Mouse (Mus musculus) heart, embryonic 11.5 days (tissue): Measurements from ENCODE around the gene Sap18. TPM values are rescaled to one million over a fixed set of nuclear protein-coding genes. Genes with fewer than 3 reads are reported as not detected.

ENCODE experiments used
- ATAC-seq: fragments of 200-750 bp; cut with Nextera tagmentation; replicated peaks from 2 replicates; pipeline ENCODE4 v1.8.0; 2017; ENCODE audit warnings: moderate library complexity; ENCODE audit not compliant: insufficient number of reproducible peaks, low FRiP score, low TSS enrichment
- H3K27ac ChIP-seq: fragments of 300-500 bp; sonication (generic); 2 replicates; pipeline ENCODE4 v1.5.1; 2014; ENCODE audit warnings: mild to moderate bottlenecking, low read depth, low read length
- H3K27me3 ChIP-seq: fragments of 300-500 bp; sonication (generic); 2 replicates; pipeline ENCODE4 v1.6.1; 2014; ENCODE audit warnings: mild to moderate bottlenecking, low read length, mixed read lengths; ENCODE audit not compliant: control insufficient read depth, insufficient read depth
- H3K36me3 ChIP-seq: fragments of 300-500 bp; sonication (generic); 2 replicates; pipeline ENCODE4 v1.6.1; 2014; ENCODE audit warnings: mild to moderate bottlenecking, low read length, moderate library complexity, mixed read lengths; ENCODE audit not compliant: control insufficient read depth, insufficient read depth
- H3K4me1 ChIP-seq: fragments of 300-500 bp; sonication (generic); 2 replicates; pipeline ENCODE4 v1.6.1; 2014; ENCODE audit warnings: low read length; ENCODE audit not compliant: control insufficient read depth, insufficient read depth
- H3K4me2 ChIP-seq: fragments of 300-500 bp; sonication (generic); 2 replicates; pipeline ENCODE4 v1.6.1; 2014; ENCODE audit warnings: mild to moderate bottlenecking, moderate library complexity
- H3K4me3 ChIP-seq: fragments of 300-500 bp; sonication (generic); 2 replicates; pipeline ENCODE4 v1.5.1; 2014; ENCODE audit warnings: low read depth, low read length
- H3K9ac ChIP-seq: fragments of 300-500 bp; sonication (generic); 2 replicates; pipeline ENCODE4 v1.6.1; 2014; ENCODE audit warnings: mild to moderate bottlenecking, low read depth, low read length, moderate library complexity
- H3K9me3 ChIP-seq: fragments of 300-500 bp; sonication (generic); replicated peaks from 2 replicates; pipeline ENCODE4 v1.6.1; 2016; ENCODE audit warnings: low read length; ENCODE audit not compliant: control insufficient read depth
- WGBS: fragments of 180-500 bp; shearing (Covaris S2); extraction: QIAGEN DNeasy Blood & Tissue Kit; methylation state at CpG from one replicate; pipeline ENCODE4 v1.1.7; 2014; ENCODE audit not compliant: insufficient replicate concordance; 5-methylcytosine and 5-hydroxymethylcytosine counted together
- polyA plus RNA-seq: library from polyadenylated mRNA; unstranded; fragments of >200 nt; fragmentation: Nextera tagmentation; extraction: Ambion mirVana; gene quantifications from 2 replicates; pipeline ENCODE4 v1.2.1, GENCODE M21; 2014

The Sap18 gene
- polyA plus RNA-seq, 1 experiment from 2014 or later, result 19.5 TPM

DNA sequence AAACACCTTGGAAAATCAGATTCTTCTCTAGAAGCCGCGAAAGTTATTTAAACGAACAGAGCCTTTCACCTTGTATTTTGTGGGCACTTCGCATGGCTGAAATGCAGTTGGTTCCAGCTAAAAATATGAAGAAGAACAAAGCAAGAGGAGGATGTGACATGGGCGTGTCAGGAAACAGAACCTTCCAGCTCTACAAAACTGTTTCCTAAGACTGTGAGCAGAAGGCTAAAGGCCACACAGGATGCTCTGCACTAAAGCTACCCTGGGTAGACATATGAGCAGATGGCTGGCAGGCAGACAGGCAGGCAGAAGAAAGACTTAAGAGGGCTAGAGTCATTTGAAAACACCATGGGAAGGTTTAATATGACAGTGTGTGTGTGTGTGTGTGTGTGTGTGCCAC lies 28.9 kb upstream of the Sap18 start:
- Histone ChIP-seq H3K4me2 (no peak overlapping the region), H3K9me3 (no peaks in the 10 kb centered on the region), H3K4me1 (no peaks in the 10 kb centered on the region), H3K27me3 (no peaks in the 10 kb centered on the region), H3K9ac (no peak overlapping the region), H3K27ac (no peak overlapping the region), H3K36me3 (no peaks in the 10 kb centered on the region), H3K4me3 (no peak overlapping the region)
- 94% methylated on average over 5 of the region's 5 CpGs for WGBS
- ATAC-seq, result no peak

DNA sequence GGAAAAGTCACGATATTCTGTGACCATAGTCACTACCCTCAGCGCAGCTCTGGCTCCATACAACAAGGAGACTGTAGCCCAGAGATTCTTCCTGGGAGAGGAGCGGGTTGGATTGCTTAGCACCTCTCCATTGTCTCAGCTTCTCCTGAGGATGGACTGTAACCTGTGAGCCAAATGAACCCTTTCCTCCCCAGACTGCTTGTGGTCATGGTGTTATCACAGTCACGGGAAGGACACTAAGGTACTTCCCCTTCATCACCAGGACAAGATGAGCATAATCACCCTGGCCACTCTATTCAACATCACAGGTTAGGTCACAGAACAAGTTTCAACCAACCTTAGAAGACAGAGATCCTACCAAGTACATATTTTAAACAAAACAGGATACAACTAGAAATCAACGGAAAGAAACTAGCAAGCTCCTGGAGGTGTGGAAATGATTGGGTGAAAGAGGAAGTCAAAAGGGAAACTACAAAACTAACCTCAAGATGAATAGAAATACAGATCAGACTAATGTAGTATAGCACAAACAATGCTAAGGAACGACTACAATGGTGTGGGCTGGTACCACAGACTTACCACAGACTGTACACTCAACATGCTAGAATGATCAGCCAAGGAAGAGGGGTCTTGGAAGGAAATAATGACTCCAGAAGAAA lies 25.7 kb upstream of the Sap18 start:
- 71% methylated on average over 6 of the region's 6 CpGs for WGBS
- Histone ChIP-seq H3K4me1 (no peaks in the 10 kb centered on the region), H3K4me2 (no peak overlapping the region), H3K36me3 (no peaks in the 10 kb centered on the region), H3K27me3 (no peaks in the 10 kb centered on the region), H3K9ac (no peak overlapping the region), H3K4me3 (no peak overlapping the region), H3K9me3 (no peaks in the 10 kb centered on the region), H3K27ac (no peak overlapping the region)
- no peak for ATAC-seq

DNA sequence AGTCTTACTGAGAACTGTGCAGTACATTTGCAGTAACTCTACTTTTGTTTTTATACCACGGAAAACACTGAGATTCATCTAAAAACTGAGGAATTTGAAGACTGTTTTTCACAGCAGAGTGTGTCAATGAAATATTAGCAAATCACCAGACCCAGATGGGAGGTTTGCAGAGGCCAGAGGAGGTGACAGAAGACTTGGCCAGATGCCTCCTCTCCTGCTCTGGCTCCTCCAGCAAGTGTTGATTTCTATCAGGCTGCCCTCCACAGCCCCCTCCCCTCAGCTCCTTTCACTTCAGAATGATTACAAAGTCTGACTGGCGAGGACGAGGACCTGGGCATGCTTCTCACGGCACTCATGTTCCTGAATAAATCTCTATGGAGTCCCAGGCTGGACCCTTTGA lies 10.6 kb upstream of the Sap18 start:
- Histone ChIP-seq H3K27ac (no peak overlapping the region), H3K4me2 (no peak overlapping the region), H3K4me1 (no peaks in the 10 kb centered on the region), H3K27me3 (no peaks in the 10 kb centered on the region), H3K9ac (no peak overlapping the region), H3K9me3 (no peaks in the 10 kb centered on the region), H3K4me3 (no peak overlapping the region), H3K36me3 (no peaks in the 10 kb centered on the region)
- 51% methylated on average over 4 of the region's 4 CpGs for WGBS
- ATAC-seq, result no peak

DNA sequence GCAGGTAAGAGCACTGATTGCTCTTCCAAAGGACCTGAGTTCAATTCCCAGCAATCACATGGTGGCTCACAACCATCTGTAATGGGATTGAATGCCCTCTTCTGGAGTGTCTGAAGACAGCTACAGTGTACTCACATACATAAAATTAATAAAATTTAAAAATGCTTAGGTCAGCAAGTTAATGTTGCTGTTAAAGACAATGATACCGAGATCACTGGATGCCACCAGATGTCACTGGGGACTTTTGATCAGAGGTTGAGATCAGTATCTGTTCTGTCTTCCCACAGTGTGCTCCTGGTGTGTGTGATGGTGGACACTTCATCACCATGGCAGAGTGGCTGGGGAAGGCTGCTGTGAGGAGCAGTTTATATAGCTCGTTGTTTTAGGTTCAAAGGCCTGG lies 8.7 kb upstream of the Sap18 start:
- no peak overlapping the region for H3K27ac ChIP-seq
- ATAC-seq, result no peak
- no peak overlapping the region for H3K4me3 ChIP-seq
- H3K4me1 ChIP-seq, result no peaks in the 10 kb centered on the region
- H3K36me3 ChIP-seq, result no peaks in the 10 kb centered on the region
- H3K4me2 ChIP-seq, result no peak overlapping the region
- no peaks in the 10 kb centered on the region for H3K9me3 ChIP-seq
- WGBS, result 72% methylated on average over 2 of the region's 2 CpGs
- H3K27me3 ChIP-seq, result no peaks in the 10 kb centered on the region
- H3K9ac ChIP-seq, result no peak overlapping the region

DNA sequence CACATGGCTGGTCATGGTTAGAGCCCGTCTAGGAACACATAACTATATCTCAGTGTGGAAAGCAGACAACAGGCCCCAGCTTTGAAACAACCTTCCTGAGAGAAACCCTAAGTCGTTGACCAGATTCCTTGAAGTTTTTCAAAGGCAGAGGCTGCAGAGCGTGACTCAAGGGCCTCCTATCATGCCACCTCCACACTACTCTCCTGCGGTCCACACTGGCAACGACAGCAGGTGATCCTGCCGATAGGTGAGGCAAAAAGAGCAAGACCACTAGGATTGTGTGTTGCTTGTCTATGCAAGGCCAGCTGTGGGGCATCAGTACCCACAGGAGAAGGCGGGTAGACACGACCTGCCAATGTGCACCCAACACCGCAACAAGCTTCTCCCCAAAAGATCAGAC lies 8.2 kb upstream of the Sap18 start:
- Histone ChIP-seq H3K4me3 (no peak overlapping the region), H3K27me3 (no peaks in the 10 kb centered on the region), H3K4me1 (no peaks in the 10 kb centered on the region), H3K4me2 (no peak overlapping the region), H3K9me3 (no peaks in the 10 kb centered on the region), H3K36me3 (no peaks in the 10 kb centered on the region), H3K9ac (no peak overlapping the region), H3K27ac (no peak overlapping the region)
- no peak for ATAC-seq
- 83% methylated on average over 9 of the region's 9 CpGs for WGBS

DNA sequence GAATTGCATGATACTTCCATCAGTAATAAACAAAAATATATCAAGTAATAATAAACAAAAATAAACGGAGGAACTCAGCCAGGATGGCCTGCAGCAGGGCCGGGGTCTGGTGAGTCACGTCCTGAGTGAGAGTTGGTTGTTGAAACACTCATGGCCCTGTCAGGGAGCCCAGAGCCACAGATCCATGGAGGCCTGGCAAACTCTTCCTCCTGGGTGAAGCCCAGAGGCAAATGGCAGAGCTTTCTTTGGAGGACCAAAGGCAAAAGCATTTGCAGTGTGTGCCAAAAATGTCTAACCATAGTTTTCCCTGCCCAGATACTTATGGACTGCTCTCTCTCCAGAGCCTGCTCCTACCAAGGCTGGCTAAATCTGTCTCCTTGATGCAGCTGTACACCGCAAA lies 6.8 kb upstream of the Sap18 start:
- Histone ChIP-seq H3K4me2 (no peak overlapping the region), H3K27ac (no peak overlapping the region), H3K36me3 (no peaks in the 10 kb centered on the region), H3K27me3 (no peaks in the 10 kb centered on the region), H3K9me3 (no peaks in the 10 kb centered on the region), H3K9ac (no peak overlapping the region), H3K4me3 (no peak overlapping the region), H3K4me1 (no peaks in the 10 kb centered on the region)
- 74% methylated on average over 4 of the region's 4 CpGs for WGBS
- ATAC-seq, result no peak

DNA sequence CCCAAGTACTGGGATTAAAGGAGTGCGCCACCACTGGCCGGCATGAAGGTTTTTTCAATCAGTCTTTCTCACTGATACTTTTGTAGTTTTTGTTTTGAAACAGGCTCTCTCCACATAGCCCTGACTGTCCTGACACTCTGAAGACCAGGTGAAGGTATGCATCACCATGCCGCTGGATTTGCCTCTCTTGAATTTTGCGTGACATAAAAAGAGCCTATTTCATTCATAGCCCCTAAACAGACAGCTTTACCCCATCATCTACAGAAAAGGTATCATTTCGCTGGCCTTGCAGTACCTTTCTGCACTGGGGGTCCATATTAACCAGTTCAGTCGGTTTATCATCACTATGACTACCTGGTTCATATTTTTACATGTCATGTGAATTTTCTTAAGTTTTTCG lies 429 bp upstream of the Sap18 start:
- peak; percentile 15; the same call in 1 of the 2 replicates for ATAC-seq
- peaks cover 8% of the 10 kb centered on the region for H3K4me1 ChIP-seq
- peaks cover 7% of the 10 kb centered on the region for H3K36me3 ChIP-seq
- H3K27me3 ChIP-seq, result no peaks in the 10 kb centered on the region
- peak overlapping the region; percentile 71 for H3K9ac ChIP-seq
- peak overlapping the region; percentile 74 for H3K4me2 ChIP-seq
- H3K27ac ChIP-seq, result 0 out of 2 replicates have a peak overlapping the region, but pooled peaks have one; percentile 29
- WGBS, result 11% methylated on average over 7 of the region's 7 CpGs
- H3K9me3 ChIP-seq, result no peaks in the 10 kb centered on the region
- peak overlapping the region; percentile 88 for H3K4me3 ChIP-seq

DNA sequence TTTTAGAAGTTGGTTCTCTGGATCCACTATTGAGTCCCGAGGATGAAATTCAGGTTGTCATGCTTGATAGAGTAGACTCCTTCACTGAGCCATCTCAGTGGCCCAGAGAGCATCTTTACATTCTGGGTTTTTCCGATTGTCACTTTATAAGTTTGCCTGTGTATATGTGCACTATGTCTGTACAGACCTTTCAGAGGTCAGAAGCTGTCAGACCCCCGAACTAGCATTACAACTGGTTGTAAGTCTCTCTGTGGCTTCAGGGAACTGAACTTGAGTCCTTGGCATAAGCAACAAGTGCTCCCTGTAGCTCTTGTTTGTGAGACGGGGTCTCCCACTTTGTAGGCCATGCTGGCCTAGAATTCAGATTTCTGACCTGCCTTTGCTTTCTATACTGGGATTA lies 5.8 kb downstream of the Sap18 start:
- no peak for ATAC-seq
- H3K4me1 ChIP-seq, result peaks cover 8% of the 10 kb centered on the region

DNA sequence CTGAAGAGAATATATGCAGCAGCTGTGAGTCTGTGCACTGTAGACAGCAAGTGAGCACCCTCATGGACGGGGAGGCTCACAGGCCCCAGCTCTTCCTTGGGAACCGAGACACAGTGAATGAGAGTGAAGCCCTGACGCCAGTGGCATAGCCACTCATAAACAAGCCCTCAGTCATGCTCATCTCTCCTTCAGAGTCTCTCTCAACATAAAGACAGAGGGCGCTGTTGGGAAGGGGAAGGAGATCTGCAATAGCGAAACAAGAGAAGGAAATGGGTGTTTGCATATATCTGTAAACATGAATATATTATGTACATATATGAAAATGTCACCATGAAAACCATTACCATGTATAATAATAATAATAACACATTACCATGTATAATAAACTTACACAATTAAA lies 10.6 kb downstream of the Sap18 start:
- ATAC-seq, result no peak
- no peak overlapping the region for H3K27ac ChIP-seq
- no peak overlapping the region for H3K4me2 ChIP-seq
- H3K36me3 ChIP-seq, result peaks cover 31% of the 10 kb centered on the region
- no peaks in the 10 kb centered on the region for H3K27me3 ChIP-seq
- WGBS, result 77% methylated on average over 5 of the region's 5 CpGs
- H3K9ac ChIP-seq, result no peak overlapping the region
- no peaks in the 10 kb centered on the region for H3K4me1 ChIP-seq
- H3K9me3 ChIP-seq, result no peaks in the 10 kb centered on the region
- no peak overlapping the region for H3K4me3 ChIP-seq

More for the DNA sequence above, 5.8 kb downstream of the Sap18 start:
- Histone ChIP-seq H3K27ac (no peak overlapping the region), H3K36me3 (peaks cover 25% of the 10 kb centered on the region), H3K9ac (no peak overlapping the region), H3K4me2 (no peak overlapping the region), H3K27me3 (no peaks in the 10 kb centered on the region), H3K4me3 (no peak overlapping the region), H3K9me3 (no peaks in the 10 kb centered on the region)
- WGBS, result 80% methylated on average over 4 of the region's 4 CpGs
